Mouse (Mus musculus) kidney, embryonic 15.5 days (tissue): ENCODE results near the gene Mdfi. TPM values are rescaled to one million over a fixed set of nuclear protein-coding genes. Genes with fewer than 3 reads are reported as not detected.

Source experiments
- ATAC-seq: fragments of 200-750 bp; cut with Nextera tagmentation; replicated peaks from 2 replicates; pipeline ENCODE4 v1.8.0; 2017; ENCODE audit warnings: moderate TSS enrichment; ENCODE audit not compliant: low FRiP score
- H3K27ac ChIP-seq: fragments of 300-500 bp; sonication (generic); 2 replicates; pipeline ENCODE4 v1.5.1; 2015; ENCODE audit warnings: mild to moderate bottlenecking, inconsistent platforms
- H3K27me3 ChIP-seq: fragments of 300-500 bp; sonication (generic); 2 replicates; pipeline ENCODE4 v1.6.1; 2015; ENCODE audit warnings: inconsistent platforms
- H3K36me3 ChIP-seq: fragments of 300-500 bp; sonication (generic); 2 replicates; pipeline ENCODE4 v1.6.1; 2015; ENCODE audit warnings: inconsistent platforms
- H3K4me1 ChIP-seq: fragments of 300-500 bp; sonication (generic); 2 replicates; pipeline ENCODE4 v1.6.1; 2015; ENCODE audit warnings: inconsistent platforms
- H3K4me2 ChIP-seq: fragments of 300-500 bp; sonication (generic); 2 replicates; pipeline ENCODE4 v1.6.1; 2015; ENCODE audit warnings: moderate library complexity, mild to moderate bottlenecking, inconsistent platforms
- H3K4me3 ChIP-seq: fragments of 300-500 bp; sonication (generic); replicated peaks from 2 replicates; pipeline ENCODE4 v1.5.1; 2015; ENCODE audit warnings: mild to moderate bottlenecking, inconsistent platforms
- H3K9ac ChIP-seq: fragments of 300-500 bp; sonication (generic); 2 replicates; pipeline ENCODE4 v1.6.1; 2015; ENCODE audit warnings: mild to moderate bottlenecking, inconsistent platforms
- H3K9me3 ChIP-seq: fragments of 300-500 bp; sonication (generic); replicated peaks from 2 replicates; pipeline ENCODE4 v1.6.1; 2016; ENCODE audit warnings: inconsistent platforms
- WGBS: fragments of 180-500 bp; shearing (Covaris S2); methylation state at CpG from one replicate; pipeline ENCODE4 v1.1.7; 2015; ENCODE audit warnings: mixed read lengths; 5-methylcytosine and 5-hydroxymethylcytosine counted together
- polyA plus RNA-seq: library from polyadenylated mRNA; unstranded; fragments of >200 nt; fragmentation: Nextera tagmentation; extraction: Ambion mirVana; gene quantifications from 2 replicates; pipeline ENCODE4 v1.2.1, GENCODE M21; 2015

The Mdfi gene
- polyA plus RNA-seq, 1 experiment from 2014 or later, result 12.6 TPM

DNA sequence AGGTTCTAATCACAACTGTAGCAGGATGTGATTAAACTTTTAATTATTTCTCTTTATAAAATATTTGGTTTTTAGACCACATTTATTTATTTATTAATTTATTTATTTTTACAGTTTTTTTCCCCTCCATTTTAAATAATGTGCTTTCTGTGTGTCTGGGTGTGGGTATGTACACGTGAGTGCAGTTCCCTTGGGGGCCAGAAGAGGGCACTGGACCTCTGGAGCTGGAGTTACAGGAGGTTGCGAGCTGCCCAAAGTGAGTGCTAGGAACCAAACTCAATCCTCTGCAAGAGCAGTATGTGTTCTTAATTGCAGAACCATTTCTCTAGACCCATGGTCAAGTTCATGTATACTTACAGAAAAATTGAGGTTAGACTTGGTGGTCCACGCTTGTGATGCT is 9.0 kb upstream of the Mdfi start:
- no peak overlapping the region for H3K9ac ChIP-seq
- H3K9me3 ChIP-seq, result no peaks in the 10 kb centered on the region
- H3K36me3 ChIP-seq, result no peaks in the 10 kb centered on the region
- peaks cover 10% of the 10 kb centered on the region for H3K4me1 ChIP-seq
- ATAC-seq, result no peak
- no peak overlapping the region for H3K4me2 ChIP-seq
- no peak overlapping the region for H3K4me3 ChIP-seq
- WGBS, result 87% methylated on average over 3 of the region's 3 CpGs
- H3K27ac ChIP-seq, result no peak overlapping the region
- peaks cover 3% of the 10 kb centered on the region; the same call in 1 of the 2 replicates for H3K27me3 ChIP-seq

GRCm38 (mm10) chr17:47841931-47842623 is 7.6 kb upstream of the Mdfi start:
- peak; percentile 53; the same call in 1 of the 2 replicates for ATAC-seq
- WGBS, result 56% methylated on average over 19 of the region's 19 CpGs
- H3K27ac ChIP-seq, result peak overlapping the region; percentile 60; the same call in 1 of the 2 replicates
- no peak overlapping the region for H3K9ac ChIP-seq
- H3K4me1 ChIP-seq, result peaks cover 16% of the 10 kb centered on the region
- H3K27me3 ChIP-seq, result peaks cover 3% of the 10 kb centered on the region; the same call in 1 of the 2 replicates
- no peaks in the 10 kb centered on the region for H3K36me3 ChIP-seq
- 0 out of 2 replicates have a peak overlapping the region, but pooled peaks have one; percentile 16 for H3K4me2 ChIP-seq
- no peak overlapping the region for H3K4me3 ChIP-seq
- no peaks in the 10 kb centered on the region for H3K9me3 ChIP-seq

DNA sequence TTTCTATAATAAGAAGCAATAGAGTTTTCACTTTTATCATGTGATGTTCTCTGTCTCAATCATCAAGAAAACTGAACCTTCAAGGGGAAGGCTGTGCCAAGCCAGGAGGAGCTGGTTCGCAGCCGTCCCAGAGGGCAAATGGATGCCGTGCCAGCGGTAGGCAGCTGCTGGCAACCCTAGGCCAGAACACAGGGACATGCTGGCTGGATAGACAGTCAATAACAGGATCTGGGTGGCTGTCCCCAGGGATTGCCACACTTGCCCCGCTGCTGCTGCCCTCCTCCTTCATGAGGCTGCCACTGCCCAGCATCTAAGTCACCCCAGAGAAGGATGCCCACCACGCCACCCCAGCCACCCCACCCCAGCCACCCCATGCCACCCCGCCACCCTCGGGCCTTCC is 7.0 kb upstream of the Mdfi start:
- no peak overlapping the region for H3K4me3 ChIP-seq
- peaks cover 3% of the 10 kb centered on the region; the same call in 1 of the 2 replicates for H3K27me3 ChIP-seq
- H3K4me2 ChIP-seq, result no peak overlapping the region
- H3K9ac ChIP-seq, result no peak overlapping the region
- no peaks in the 10 kb centered on the region for H3K36me3 ChIP-seq
- WGBS, result 91% methylated on average over 8 of the region's 8 CpGs
- ATAC-seq, result no peak
- peaks cover 16% of the 10 kb centered on the region for H3K4me1 ChIP-seq
- H3K9me3 ChIP-seq, result no peaks in the 10 kb centered on the region
- H3K27ac ChIP-seq, result no peak overlapping the region

DNA sequence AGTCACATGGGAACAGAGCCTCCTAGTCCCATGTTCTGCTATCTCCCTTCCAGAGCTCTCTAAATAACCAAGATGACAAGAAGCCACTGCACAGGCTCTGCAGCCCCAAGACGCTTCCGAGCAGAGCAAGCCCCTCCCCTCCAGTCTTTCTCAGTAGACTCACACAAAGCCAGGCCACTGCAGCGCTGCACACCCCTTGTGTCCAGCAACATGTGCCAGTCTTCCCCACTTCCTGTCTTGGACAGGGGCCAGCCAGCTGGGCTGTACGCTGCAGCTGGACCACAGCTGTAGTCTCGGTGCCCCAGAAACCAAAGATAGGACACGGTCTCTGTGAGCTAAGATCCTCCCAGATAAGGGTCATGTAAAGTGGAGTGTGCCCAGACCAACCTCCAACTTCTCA is 3.3 kb upstream of the Mdfi start:
- Histone ChIP-seq H3K4me3 (no peak overlapping the region), H3K9me3 (no peaks in the 10 kb centered on the region), H3K4me2 (no peak overlapping the region), H3K27ac (no peak overlapping the region), H3K9ac (no peak overlapping the region), H3K4me1 (peaks cover 34% of the 10 kb centered on the region), H3K27me3 (peaks cover 31% of the 10 kb centered on the region), H3K36me3 (no peaks in the 10 kb centered on the region)
- 34% methylated on average over 6 of the region's 6 CpGs for WGBS
- no peak for ATAC-seq

DNA sequence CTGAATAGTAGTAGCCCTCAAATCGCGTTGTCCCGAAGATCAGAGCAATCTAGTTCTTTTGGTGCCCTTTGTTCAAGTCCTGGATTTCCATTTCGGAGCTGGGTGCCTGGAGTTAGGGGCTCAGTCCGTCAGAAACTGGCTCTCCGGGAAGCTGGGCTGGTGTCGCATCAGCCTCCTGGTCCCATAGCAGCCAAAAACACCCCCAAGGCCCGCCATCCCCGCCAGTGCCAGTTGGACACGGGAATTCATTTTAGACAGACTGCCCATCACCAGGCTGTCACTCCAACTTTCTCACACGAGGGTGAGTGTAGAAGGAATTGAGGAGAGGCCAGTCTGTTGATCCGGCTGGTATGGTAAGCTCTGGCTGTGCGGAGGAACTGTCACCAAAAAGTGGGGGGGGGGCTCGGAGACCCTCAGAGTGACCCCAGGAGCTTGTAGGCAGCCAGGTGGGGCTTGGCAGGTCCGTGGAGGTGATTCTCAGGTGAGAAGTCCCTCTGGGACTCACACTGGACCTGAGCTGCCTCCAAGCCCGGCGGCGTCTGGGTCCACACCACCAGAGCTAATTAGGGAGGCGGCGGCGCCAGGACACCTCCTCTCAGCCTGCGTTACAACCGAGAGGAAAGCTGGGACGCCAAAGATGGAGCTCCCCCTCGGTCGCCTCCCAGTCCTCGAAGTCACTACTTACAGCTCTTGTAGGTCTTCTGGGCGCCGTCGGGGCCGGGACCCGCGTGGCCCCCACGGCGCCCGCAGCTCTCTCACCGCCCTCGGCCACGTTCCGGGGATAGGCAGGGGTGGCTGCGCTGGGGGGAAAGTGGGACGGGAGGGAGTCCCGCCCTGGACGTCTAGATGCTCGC is 636 bp downstream of the Mdfi start:
- peak overlapping the region; percentile 81 for H3K27ac ChIP-seq
- peaks cover 8% of the 10 kb centered on the region; the same call in 1 of the 2 replicates for H3K36me3 ChIP-seq
- peak overlapping the region; percentile 95 for H3K4me2 ChIP-seq
- under 1% methylated on average over 45 of the region's 45 CpGs for WGBS
- H3K4me3 ChIP-seq, result peak overlapping the region; percentile 76
- peaks cover 46% of the 10 kb centered on the region for H3K27me3 ChIP-seq
- no peaks in the 10 kb centered on the region for H3K9me3 ChIP-seq
- H3K9ac ChIP-seq, result peak overlapping the region; percentile 69
- ATAC-seq, result no peak
- H3K4me1 ChIP-seq, result peaks cover 56% of the 10 kb centered on the region

- peak overlapping the region; percentile 76 for H3K4me3 ChIP-seq
- H3K36me3 ChIP-seq, result peaks cover 8% of the 10 kb centered on the region
- WGBS, result under 1% methylated on average over 45 of the region's 45 CpGs
- H3K4me1 ChIP-seq, result peaks cover 56% of the 10 kb centered on the region
- no peaks in the 10 kb centered on the region for H3K9me3 ChIP-seq
- peak overlapping the region; percentile 95 for H3K4me2 ChIP-seq
- peak overlapping the region; percentile 69 for H3K9ac ChIP-seq
- peak; percentile 80 for ATAC-seq
- peak overlapping the region; percentile 81 for H3K27ac ChIP-seq
- peaks cover 46% of the 10 kb centered on the region for H3K27me3 ChIP-seq
Observed at GRCm38 (mm10) chr17:47833029-47833627, 1.4 kb downstream of the Mdfi start.

- 4% methylated on average over 17 of the region's 17 CpGs for WGBS
- H3K4me1 ChIP-seq, result peaks cover 52% of the 10 kb centered on the region
- H3K36me3 ChIP-seq, result peaks cover 8% of the 10 kb centered on the region
- H3K27me3 ChIP-seq, result peaks cover 46% of the 10 kb centered on the region
- ATAC-seq, result peak; percentile 65
- peak overlapping the region; percentile 69 for H3K9ac ChIP-seq
- H3K4me3 ChIP-seq, result peak overlapping the region; percentile 76
- H3K27ac ChIP-seq, result peak overlapping the region; percentile 81
- H3K4me2 ChIP-seq, result peak overlapping the region; percentile 95
- no peaks in the 10 kb centered on the region for H3K9me3 ChIP-seq
Observed at GRCm38 (mm10) chr17:47832501-47833028, 1.9 kb downstream of the Mdfi start.

DNA sequence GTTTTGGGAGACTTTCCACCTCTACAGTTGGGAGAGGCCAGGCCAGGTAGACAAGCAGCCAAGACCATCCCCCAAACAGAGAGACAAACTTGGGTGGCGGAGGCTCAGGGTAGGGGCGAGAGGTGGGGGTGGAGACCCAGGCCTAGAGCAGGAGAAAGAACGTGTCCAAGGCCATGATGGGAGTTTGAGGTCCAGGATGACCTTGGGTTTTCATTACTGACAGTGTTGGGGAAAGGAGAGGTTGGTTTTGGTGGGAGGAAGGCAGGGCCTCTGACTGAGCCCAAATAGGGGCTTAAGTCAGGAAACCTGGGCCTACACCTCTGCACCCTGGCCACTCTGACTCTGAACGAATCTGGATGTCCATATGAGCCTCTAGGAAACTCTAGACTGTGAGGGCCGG is 2.7 kb downstream of the Mdfi start:
- peaks cover 49% of the 10 kb centered on the region for H3K4me1 ChIP-seq

GRCm38 (mm10) chr17:47831161-47831560 is 3.3 kb downstream of the Mdfi start:
- H3K4me2 ChIP-seq, result peak overlapping the region; percentile 95
- H3K4me3 ChIP-seq, result peak overlapping the region; percentile 76
- H3K4me1 ChIP-seq, result peaks cover 49% of the 10 kb centered on the region
- H3K27me3 ChIP-seq, result peaks cover 46% of the 10 kb centered on the region
- peak overlapping the region; percentile 81; the same call in 1 of the 2 replicates for H3K27ac ChIP-seq
- H3K9me3 ChIP-seq, result no peaks in the 10 kb centered on the region
- H3K36me3 ChIP-seq, result peaks cover 17% of the 10 kb centered on the region
- H3K9ac ChIP-seq, result peak overlapping the region; percentile 21; the same call in 1 of the 2 replicates
- WGBS, result 13% methylated on average over 8 of the region's 9 CpGs
- ATAC-seq, result no peak

More for the DNA sequence above, 2.7 kb downstream of the Mdfi start:
- Histone ChIP-seq H3K27me3 (peaks cover 46% of the 10 kb centered on the region), H3K36me3 (peaks cover 15% of the 10 kb centered on the region), H3K4me2 (peak overlapping the region; percentile 95), H3K9me3 (no peaks in the 10 kb centered on the region), H3K4me3 (peak overlapping the region; percentile 76), H3K27ac (peak overlapping the region; percentile 81), H3K9ac (peak overlapping the region; percentile 21; the same call in 1 of the 2 replicates)
- ATAC-seq, result no peak
- 48% methylated on average over 5 of the region's 5 CpGs for WGBS

DNA sequence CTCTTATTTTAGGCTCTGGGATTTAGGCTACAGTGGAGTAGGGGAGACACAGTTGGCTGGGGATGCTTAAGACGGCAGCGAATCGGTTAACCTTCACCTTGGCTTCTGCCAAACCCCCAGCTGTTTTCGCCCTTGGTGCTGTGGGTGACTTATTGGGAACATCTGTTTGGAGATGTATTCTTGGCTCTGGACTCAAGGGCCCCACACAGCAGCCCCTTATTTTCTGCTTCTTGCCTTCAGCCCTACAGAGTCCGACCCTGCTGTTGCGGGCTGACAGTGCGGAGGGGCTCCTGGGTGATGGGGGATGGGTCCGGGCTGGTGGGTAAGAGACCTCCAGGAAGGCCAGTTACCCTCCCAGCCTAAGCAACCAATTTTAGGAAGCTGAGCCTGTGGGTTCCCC is 13.2 kb downstream of the Mdfi start:
- no peak for ATAC-seq
- Histone ChIP-seq H3K9ac (no peak overlapping the region), H3K4me3 (no peak overlapping the region), H3K9me3 (no peaks in the 10 kb centered on the region), H3K36me3 (peaks cover 46% of the 10 kb centered on the region), H3K27ac (no peak overlapping the region), H3K27me3 (peaks cover 5% of the 10 kb centered on the region; the same call in 1 of the 2 replicates), H3K4me2 (no peak overlapping the region), H3K4me1 (0 out of 2 replicates have a peak, but pooled peaks cover 6% of the 10 kb centered on the region)
- 75% methylated on average over 8 of the region's 8 CpGs for WGBS

DNA sequence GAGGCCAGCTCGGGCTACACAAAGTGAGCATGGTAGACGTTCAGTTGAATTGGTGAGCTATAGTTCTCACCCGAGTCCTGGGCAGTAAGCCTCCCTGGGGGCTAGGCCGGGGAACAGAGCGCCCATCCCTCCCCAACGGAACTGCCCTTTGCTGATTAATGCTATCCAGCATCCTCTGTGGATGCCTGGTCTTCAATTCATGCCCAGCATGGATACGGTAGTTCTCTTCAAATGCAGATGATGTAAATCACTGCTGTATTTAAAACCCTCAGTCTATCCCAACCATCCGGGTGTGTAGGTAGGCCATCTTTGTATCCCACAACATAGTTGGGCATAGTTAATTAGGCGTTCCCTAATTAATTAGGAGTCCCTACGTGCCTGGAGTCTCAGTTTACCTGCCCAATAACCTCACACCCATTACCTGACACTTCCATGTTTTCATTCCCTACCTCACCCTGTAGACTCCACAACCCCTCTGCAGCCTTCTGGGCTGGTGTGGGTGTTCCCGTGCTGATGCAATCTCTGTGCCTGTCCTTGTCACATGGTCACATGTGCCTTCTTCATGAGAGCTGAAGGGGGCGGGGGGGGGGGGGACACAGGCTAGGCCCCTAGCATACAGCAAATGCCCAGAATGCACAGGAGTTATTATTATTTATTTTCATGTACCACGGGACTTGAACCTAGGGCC is 16.3 kb downstream of the Mdfi start:
- WGBS, result 86% methylated on average over 13 of the region's 13 CpGs
- no peak overlapping the region for H3K4me3 ChIP-seq

More for the DNA sequence above, 16.3 kb downstream of the Mdfi start:
- no peak overlapping the region for H3K4me2 ChIP-seq
- peaks cover 36% of the 10 kb centered on the region for H3K4me1 ChIP-seq
- H3K9me3 ChIP-seq, result no peaks in the 10 kb centered on the region
- peaks cover 33% of the 10 kb centered on the region for H3K27me3 ChIP-seq
- H3K9ac ChIP-seq, result no peak overlapping the region
- no peak overlapping the region for H3K27ac ChIP-seq
- H3K36me3 ChIP-seq, result peaks cover 57% of the 10 kb centered on the region
- no peak for ATAC-seq
